Mouse (Mus musculus) embryonic fibroblast, embryonic 13.5 days (primary cell): Measurements from ENCODE around the gene Bmp10.

Source experiments
- CTCF ChIP-seq: IDR thresholded peaks from 2 replicates; pipeline ENCODE4 v1.5.1; 2011; ENCODE audit warnings: mild to moderate bottlenecking, control low read depth, low read length, moderate library complexity, borderline replicate concordance; ENCODE audit not compliant: insufficient read depth
- POLR2A ChIP-seq: IDR thresholded peaks from 2 replicates; pipeline ENCODE4 v1.6.1; 2011; ENCODE audit warnings: low read depth, mild to moderate bottlenecking, control low read depth, low read length, moderate library complexity

- TF ChIP-seq POLR2A (no peak), CTCF (peak; percentile 17; the same call in 1 of the 2 replicates)
These were observed 42.6 kb upstream of the Bmp10 start for GRCm38 (mm10) chr6:87386203-87386602.
